Mouse (Mus musculus): ENCODE results near the gene Zfp609.
"Not testable (repeated sequence)": the region's sequence is repeated elsewhere in the genome, so short reads cannot be mapped to it uniquely, and the experiment has no call there.

The Zfp609 gene

DNA sequence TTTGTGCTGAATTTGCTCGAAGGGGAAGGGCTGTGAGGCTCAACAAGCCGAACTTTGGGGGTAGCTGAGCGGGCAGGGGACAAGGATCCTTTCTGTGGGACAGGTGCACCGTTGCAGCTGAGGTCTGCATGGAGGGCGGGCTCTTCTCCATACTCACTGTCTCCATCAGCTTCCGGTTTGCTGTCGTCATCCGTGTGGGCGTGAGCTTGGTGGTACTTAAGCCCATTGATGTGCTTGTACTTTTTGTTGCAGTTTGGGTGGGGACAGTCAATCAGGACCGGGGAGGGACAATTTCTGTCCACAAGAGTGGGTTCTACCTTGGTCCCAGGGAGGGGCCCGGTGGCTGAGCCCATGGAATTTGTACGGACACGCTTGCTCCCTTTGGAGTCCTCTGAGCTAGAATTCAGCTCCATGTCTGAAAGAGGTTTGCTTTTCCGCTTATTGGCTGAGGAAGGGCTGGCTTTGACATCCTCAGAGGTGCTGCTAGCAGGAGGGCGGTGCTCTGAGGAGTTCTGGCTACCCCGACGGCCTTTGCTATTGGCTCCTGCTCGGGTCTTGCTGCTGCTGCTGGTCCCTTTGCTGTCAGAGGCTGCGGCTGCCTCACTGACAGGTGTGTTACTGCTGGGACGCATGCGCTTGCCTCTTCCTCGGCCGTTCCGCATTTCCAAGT is 123.3 kb downstream of the Zfp609 start:
- DNase-seq, result no peak

DNA sequence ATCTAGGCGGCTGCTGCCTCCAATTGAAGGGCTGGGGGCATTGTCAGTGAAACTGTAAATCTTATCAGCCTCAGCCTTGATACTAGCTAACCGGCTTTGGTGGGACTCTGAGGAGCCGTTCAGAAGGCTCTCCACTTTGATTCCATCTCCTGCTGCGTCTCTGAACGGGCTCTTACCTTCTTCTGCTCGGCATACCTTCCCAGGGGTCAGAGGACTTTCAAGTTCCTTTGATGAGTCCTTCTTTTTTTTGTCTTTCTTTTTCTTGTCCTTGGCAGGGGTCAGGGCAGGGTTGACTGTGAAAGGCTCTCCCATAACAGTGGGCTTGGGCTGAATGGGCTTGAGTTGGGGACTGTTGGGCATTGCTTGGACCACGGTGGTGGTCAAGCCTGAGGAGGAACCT is 124.1 kb downstream of the Zfp609 start:
- DNase-seq, result no peak

DNA sequence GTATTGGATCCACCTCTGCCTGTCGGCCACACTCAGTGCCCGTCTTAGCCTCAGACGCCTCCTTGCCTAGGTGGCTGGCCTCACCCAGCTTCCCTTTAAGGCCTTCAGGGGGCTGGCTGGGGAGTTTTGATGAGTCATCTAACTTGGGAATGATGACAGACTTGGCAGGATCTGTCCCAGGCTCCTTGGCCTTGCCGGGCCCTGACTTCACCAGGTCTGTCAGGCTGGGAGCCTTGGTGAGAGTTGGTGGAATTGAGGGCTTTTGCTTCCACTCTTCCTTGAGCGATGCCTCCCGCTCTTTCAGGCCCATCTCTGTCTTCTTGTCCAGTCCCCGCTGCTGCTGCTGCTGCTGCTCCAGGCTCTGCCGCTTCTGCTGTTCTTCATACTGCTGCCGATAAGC is 125.1 kb downstream of the Zfp609 start:
- no peak for DNase-seq

DNA sequence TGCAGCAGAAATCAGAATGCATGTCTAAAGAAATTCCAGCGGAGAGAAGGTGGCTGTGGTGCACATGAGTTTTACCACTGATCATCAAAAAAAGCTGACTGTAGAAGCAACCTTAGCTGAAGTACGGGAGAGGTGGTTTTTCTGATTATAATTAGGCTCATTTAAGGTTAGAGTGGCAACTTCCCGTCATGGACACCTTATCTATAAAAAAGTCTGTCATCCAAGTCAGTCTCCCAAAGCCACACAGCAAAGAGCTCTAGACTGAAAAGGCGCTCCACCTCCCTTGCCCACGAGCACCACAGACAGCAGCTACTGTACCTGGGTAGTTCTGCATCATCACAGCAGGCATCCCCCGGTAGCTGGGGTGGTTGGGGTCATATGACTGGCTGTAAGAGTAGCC is 126.9 kb downstream of the Zfp609 start:
- no peak for DNase-seq

DNA sequence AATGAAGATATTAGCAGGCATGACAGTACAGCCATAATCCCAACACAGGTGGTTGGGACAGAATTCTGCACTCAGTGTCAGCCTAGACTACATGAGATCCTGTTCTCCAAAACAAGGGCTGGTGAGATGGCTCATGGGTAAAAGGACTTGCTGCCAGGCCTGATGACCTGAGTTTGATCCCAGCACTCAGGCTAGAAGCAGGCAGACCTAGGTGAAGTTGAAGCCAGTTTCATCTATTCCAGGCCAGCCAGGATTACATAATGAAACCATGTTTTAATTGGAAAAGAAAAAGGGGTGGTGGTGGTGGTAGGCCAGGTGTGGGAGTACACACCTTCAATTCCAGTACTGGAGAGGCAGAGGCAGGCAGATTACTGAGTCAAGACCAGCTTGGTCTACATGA is 129.4 kb downstream of the Zfp609 start:
- DNase-seq, result no peak

DNA sequence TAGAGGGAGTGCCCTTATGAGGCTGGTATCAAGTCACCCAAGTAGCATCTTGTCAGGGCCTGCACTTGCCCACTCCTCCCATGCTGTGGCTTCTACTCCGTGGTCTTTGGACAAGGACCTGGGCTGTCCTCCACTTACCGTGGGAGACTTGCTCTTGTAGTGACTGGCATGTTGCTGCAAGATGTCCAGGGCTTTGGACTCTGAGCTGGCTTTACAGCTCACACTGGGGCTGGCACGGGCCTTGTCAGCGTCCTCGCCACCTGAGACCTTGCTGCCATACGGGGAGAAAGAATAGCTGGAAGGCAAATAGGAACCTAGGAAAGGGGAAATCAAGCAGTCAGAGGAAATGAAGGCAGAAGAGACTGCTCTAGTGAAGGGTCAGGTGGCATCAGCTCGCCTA is 130.0 kb downstream of the Zfp609 start:
- DNase-seq, result no peak

DNA sequence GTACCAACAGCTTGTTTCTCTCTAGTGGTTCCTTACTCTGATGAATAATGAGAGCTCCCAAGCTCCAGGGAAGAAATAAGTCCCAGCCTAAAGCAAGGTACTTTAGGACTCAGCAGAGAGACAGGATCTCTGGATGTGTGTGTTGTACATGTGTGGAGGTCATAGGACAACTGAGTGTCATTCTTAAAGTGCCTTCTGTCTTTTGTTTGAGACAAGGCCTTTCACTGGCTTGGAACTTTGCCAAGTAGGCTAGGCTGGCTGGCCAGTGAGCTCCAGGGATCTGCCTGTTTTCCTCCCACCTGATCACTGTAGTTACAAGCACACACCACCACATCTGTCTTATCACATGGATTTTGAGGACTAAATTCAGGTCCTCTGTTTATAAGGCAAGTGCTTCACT is 131.0 kb downstream of the Zfp609 start:
- peak; percentile 60 for DNase-seq

DNA sequence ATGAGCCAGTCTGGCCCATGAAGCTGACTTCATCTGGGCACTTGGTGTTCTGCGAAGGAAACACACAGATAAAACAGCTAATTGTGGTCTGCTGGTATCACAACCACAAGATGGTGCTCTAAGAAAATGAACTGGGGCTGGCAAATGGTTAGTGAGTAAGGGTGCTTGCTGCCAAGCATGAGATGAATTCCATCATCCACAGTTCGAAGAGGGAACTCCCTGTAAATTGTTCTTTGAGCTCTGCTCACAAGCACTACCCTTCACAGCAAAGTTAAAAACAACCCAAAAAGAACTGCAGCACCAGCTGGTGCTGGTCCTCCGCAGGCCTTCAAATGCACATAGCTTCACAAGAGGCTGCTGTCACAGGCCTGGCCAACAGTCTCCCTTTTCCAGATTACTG is 131.7 kb downstream of the Zfp609 start:
- peak; percentile 79 for DNase-seq

DNA sequence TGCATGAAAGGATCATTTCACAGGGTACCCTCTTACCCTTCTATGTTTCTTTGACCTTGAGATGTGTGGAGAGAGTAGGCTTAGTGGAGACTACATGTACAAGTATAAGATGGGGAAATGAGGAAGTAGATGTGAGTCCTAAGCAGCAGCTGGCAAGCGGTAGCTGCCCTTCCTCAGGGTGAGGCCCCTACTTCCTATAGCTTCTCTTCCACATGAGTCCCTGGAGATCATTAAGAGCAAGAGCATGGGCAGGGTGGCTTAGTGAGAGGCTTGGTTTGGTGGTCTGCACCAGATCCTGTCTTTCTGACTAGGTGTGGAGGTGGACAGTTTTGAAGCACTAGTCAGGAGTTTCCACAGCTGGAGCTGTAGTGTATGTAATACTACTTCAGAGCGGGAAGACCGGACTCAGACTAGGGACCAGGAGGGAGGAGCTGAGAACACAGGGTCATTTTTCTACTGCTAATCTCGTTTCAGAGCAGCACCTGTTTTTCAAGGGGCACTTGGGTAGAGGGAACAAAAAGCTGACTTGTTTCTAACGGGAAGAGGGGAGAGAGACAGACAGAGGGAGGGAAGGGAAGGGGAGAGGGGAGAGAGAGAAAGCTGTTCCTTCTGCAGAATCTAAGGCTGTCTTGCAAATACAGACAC is 134.3 kb downstream of the Zfp609 start:
- no peak for DNase-seq

DNA sequence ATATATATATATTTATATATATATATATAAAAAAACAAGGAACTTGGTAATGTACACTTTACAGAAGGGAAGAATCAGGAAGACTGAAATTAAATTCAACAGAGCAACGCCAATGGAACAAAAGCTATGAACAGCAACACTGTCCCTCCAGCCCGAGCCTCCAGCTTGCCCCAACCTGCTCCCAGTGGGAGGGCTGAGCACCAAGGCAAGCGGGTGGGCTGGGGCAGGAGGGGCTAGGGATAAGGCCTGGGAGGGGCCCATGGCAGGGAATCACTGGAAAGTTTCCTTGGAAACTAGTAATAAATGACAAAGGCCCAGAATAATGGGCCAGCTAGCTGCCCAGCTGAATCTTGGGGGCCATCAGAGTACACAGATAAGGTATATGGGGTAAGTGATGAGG is 134.9 kb downstream of the Zfp609 start:
- DNase-seq, result no peak

DNA sequence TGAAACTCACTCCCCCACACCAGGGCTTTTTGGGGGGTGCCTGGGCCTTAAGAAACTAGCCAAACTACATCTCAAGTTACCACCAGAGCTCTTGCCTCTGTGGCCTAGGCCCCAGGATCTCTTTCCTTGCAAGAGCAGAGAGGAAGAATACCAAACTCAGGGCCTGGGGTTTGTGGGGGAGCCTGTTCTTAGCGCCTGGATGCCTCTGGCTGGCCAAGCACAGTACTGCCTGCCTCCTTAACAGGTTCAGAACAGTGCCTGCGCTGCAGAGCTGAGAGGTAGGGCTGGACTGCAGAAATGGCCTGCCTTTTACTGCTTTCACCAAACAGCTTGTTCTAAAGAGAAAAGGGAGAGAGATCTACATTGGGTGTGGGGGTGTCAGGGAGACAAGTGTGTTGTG is 137.5 kb downstream of the Zfp609 start:
- DNase-seq, result not testable (repeated sequence)

DNA sequence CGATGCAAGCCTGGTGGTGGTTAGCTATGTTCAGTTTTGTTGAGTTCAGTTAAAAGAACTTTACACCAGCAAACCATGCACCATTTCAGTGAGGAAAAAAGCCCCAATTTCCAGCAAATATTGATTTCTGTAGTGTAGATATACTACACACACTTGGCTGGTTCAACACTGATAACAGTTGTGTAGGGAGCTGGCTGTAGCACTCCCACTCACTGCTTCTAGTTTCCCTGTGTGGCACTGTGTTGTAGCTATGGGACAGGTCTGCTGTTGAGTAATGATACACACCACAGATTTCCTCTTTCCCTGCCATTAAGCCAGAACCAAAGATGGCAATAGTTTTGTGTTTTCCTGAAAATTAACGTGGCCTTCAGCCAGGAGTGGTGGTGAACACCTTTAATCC is 142.7 kb downstream of the Zfp609 start:
- no peak for DNase-seq

DNA sequence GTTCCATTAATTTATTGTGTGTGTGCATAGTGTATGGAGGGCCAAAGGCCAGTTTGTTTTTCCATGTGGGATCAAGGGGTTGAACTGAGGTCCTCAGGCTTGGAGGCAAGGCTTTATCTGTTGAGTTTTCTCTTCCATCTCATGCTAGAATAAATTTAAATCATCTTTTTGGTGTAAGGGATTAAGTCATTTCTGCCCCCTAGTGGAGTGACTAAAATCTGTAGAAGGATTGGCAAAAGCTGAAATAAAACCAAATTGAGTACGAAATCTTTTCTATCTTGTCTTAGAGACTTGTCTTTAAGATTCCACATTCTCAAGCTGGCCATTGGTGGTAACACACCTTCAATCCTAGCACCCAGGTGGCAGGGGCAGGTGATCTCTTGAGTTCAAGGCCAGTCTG is 144.4 kb downstream of the Zfp609 start:
- peak; percentile 53 for DNase-seq

DNA sequence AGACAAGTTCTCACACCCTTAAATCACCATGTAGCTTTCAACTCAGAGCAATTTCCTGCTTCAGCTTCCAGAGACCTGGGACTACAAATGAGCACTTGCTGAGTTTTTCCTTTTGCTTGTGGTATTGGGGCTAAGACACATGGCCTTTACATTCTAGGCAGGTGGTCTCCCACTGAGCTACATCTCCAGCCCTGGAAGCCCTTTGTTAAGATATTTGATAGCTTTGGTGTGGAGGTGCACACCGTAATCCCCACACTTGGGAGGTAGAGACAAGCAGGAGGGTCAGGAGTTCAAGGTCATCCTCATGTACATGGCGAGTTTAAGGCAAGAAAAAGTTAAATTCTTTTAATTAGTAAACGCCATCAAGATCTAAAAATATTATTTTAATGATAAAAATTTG is 145.2 kb downstream of the Zfp609 start:
- DNase-seq, result no peak

DNA sequence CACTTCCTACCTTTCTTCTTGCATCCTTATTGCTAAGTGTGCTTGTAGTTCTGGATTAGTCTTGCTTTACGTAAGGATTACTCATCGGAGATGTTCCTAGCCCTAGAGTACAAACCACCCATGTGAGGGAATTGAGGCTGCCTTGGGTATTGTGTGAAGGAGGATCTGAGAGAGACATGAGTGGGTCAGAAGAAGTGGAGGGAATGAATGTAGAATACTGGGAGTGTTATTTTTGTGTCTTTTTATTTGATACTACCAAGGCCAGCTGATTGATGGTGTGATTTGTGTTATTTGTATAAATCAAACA is 145.8 kb downstream of the Zfp609 start:
- DNase-seq, result no peak

DNA sequence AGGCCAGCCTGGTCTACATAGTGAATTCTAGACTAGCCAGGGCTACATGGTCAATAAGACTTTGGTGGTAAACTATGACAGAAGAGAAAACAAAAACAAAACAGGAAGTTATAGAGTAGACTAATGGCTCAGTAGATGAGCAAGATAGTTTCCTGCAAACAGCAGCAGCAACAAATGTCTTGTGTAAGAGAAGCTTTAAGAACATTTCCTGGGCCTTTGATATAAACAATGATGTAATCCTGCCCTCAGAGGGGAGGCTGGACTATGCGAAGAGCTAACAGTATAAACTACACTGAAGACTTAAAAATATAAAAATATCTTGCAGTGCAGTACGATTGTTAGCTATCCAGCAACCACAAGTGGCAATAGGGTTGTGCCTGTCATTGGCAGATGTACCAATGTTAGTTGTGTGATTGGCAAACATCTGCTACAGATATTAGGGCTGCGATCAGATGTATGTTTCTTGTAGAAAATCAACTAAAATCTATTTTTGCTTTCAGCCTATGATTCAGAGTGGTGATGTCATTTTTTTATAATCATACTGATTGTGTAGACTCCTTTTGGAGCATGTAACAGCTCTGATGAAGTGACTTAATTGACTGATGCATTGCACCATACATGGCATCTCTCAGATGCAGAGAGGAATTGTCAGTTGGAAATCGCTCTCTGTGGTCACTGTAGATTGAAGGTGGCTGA is 146.3 kb downstream of the Zfp609 start:
- no peak for DNase-seq

DNA sequence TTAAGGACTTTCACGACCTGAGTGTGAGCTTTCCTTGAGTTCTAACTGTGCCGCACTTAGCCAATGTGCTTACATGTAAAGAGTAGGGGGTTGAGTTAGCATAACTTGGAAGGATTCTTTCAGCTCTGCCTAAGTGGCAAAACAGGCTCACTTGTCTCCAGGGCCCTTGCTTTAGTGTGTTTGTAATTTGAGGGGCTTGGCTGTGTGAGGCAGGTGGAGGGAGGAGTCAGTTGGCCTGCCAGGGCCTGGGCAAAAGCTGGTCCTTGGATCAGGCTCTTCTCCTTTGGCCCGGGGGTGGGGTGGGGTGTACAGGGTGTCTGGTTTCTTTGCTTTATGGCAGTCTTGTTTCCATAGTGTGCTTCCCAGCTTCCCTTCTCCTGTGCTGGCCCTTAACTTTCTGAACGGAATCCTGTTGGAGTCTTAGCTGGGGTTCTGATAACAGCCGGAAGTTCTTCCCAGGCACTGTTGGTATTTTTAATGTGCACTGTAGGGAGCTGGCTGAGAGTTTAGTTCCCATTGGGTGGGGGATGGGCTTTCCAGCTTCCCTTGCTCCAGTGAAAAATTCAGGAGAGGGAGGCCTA is 148.1 kb downstream of the Zfp609 start:
- peak; percentile 52 for DNase-seq

DNA sequence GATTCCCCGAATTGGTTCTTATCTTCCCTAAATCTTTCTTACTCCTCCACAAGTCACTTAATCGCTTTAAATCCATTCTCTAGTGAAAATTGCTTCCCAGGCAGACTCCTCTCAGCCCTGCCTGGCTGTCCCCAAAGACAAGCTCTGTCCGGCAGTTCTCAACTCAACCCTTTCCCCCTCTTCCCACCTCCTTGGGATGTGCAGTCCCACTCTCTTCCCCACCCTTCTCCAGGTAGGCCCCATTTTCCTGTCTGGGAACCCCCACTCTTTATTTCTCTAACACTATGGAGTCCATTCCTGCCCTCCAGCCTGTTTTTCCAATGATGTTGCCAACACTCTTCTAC is 150.3 kb downstream of the Zfp609 start:
- DNase-seq, result no peak

DNA sequence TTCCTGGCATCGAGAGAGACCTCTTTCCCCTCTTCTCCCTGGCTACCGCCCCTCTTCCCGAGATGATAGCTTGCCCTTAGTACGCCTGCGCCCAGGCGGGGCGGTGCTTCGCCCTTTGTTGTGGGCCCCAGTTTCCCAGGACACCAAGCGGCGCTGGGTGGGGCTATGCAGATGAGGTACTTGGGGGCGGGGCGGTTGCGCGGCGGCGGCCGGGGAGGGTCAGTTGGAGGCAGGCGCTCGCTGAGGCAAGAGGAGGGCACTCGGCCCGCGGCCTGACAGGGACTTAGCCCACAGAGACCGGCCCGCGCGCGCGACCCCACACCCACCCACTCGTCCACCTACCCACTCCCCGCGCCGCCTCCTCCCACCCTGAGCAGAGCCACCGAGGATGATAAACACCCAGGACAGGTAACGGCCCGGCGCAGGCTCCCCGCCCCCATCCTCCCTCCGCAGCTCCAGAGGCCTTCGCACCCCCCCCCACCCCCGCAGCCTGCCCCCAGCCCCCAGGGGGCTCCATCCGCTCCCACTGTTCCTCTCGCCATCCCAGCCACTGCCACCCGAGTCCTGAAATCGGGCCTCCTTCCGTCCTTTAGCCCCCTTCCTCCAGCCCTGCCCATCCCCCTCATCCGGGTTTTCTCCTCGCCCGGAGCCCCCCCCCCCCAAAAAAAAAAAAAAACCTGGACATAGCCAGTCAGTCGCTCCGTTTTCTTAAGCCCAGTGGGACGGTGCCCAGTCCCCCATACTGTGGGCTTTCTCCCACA is 150.8 kb downstream of the Zfp609 start:
- DNase-seq, result peak; percentile 97

DNA sequence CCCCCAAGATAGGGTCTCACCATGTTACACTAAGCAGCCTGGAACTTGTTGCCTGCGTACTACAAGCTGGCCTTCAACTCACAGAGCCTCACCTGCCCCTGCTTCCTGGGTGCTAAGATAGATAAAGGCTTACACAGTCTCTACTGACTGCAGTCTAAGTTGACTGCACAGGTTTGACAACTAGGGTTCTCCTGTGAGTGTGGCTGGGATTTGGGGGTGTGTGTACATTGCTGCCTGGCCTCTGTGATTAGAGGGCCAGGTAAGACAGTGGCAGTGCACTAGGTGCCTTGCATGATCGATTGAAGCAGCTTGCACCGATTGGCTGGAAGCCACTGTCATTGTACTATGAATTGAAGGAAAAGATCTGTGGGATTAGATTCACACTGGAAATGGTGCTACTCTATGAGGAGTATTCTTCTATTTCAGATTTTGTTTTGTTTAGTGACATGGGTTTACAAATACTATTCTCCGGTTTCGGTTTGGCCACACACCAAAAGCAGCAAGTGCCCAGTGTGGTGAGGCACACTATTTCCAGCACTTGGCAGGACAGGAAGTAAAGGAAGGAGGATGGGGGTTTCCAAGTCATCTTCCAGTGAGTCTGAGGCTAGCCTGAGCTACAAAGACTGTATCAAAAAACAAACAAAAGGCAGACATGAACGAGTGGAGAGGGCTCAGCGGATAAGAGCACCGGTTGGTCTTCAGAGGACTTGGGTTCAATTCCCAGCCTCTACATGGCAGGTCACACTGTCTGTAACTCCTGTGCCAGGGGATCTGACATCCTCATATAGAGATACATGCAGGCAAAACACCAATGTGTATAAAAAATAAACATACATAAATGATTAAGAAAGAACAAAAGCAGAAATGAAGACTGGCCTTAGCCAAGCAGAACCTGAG is 151.7 kb downstream of the Zfp609 start:
- peak; percentile 59 for DNase-seq

DNA sequence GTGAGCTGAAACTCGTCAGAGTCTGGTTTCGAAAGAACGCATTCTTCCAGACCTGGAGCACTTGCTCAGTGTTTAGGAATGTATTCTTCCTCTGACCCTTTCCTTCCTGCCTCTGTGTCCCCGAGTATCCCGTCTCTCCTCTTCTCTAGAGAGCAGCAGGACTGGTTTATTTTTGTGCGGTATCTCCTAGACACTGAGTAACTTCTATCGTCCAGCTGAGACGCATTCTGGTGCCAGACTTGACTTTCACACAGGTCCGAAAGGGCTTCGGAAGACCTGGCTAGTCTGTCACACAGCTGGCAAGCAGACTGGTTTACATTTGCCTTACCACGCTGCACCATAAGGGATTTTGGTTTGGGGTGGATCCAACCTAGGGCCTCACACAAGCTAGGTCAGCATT is 154.4 kb downstream of the Zfp609 start:
- no peak for DNase-seq

DNA sequence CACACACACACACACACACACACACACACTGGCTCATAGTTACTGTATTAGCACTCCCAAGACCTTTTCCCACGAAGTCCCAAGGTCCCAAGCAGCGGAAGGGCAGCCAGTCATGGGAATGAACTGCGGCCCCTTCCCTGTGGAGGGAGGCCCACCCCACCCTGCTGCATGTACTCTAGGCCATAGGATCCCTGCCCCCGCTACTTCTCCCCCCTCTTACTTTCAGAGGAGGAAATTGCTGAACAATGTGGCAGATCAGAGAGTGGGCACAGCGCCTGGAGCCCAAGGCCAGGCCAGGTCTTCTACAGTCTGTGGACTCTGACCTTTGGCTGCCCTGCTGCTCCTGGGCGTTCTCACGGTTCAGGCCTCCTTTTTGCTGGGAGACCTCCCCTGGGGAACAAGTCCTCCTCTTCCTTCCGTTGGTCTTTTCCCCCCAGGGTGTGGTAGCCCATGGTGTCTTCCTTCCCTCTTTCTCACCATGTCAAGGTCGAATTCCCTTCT is 155.9 kb downstream of the Zfp609 start:
- DNase-seq, result no peak

Data from cerebellum, adult 9-10 months (tissue).